Mouse (Mus musculus) kidney, embryonic 15.5 days (tissue): ENCODE results near the gene Tbc1d4. TPM values are rescaled to one million over a fixed set of nuclear protein-coding genes. Genes with fewer than 3 reads are reported as not detected.
A peak's percentile ranks its signal among the peaks of the same experiment; 100 is the strongest.

Experiments
- ATAC-seq: fragments of 200-750 bp; cut with Nextera tagmentation; replicated peaks from 2 replicates; pipeline ENCODE4 v1.8.0; 2017; ENCODE audit warnings: moderate TSS enrichment; ENCODE audit not compliant: low FRiP score
- H3K27ac ChIP-seq: fragments of 300-500 bp; sonication (generic); 2 replicates; pipeline ENCODE4 v1.5.1; 2015; ENCODE audit warnings: mild to moderate bottlenecking, inconsistent platforms
- H3K27me3 ChIP-seq: fragments of 300-500 bp; sonication (generic); 2 replicates; pipeline ENCODE4 v1.6.1; 2015; ENCODE audit warnings: inconsistent platforms
- H3K36me3 ChIP-seq: fragments of 300-500 bp; sonication (generic); 2 replicates; pipeline ENCODE4 v1.6.1; 2015; ENCODE audit warnings: inconsistent platforms
- H3K4me1 ChIP-seq: fragments of 300-500 bp; sonication (generic); 2 replicates; pipeline ENCODE4 v1.6.1; 2015; ENCODE audit warnings: inconsistent platforms
- H3K4me2 ChIP-seq: fragments of 300-500 bp; sonication (generic); 2 replicates; pipeline ENCODE4 v1.6.1; 2015; ENCODE audit warnings: moderate library complexity, mild to moderate bottlenecking, inconsistent platforms
- H3K4me3 ChIP-seq: fragments of 300-500 bp; sonication (generic); replicated peaks from 2 replicates; pipeline ENCODE4 v1.5.1; 2015; ENCODE audit warnings: mild to moderate bottlenecking, inconsistent platforms
- H3K9ac ChIP-seq: fragments of 300-500 bp; sonication (generic); 2 replicates; pipeline ENCODE4 v1.6.1; 2015; ENCODE audit warnings: mild to moderate bottlenecking, inconsistent platforms
- H3K9me3 ChIP-seq: fragments of 300-500 bp; sonication (generic); replicated peaks from 2 replicates; pipeline ENCODE4 v1.6.1; 2016; ENCODE audit warnings: inconsistent platforms
- WGBS: fragments of 180-500 bp; shearing (Covaris S2); methylation state at CpG from one replicate; pipeline ENCODE4 v1.1.7; 2015; ENCODE audit warnings: mixed read lengths; 5-methylcytosine and 5-hydroxymethylcytosine counted together
- polyA plus RNA-seq: library from polyadenylated mRNA; unstranded; fragments of >200 nt; fragmentation: Nextera tagmentation; extraction: Ambion mirVana; gene quantifications from 2 replicates; pipeline ENCODE4 v1.2.1, GENCODE M21; 2015

Tbc1d4 gene
- polyA plus RNA-seq, 1 experiment from 2014 or later = 20.1 TPM

GRCm38 (mm10) chr14:101445205-101445604 lies 163.8 kb downstream of the Tbc1d4 start:
- H3K4me1 ChIP-seq = no peaks in the 10 kb centered on the region
- no peaks in the 10 kb centered on the region for H3K27me3 ChIP-seq
- no peak overlapping the region for H3K9ac ChIP-seq
- ATAC-seq = no peak
- H3K9me3 ChIP-seq = no peaks in the 10 kb centered on the region
- WGBS = 52% methylated on average over 5 of the region's 5 CpGs
- no peak overlapping the region for H3K27ac ChIP-seq
- H3K36me3 ChIP-seq = peaks cover 15% of the 10 kb centered on the region
- H3K4me3 ChIP-seq = no peak overlapping the region
- no peak overlapping the region for H3K4me2 ChIP-seq

- 90% methylated on average over 3 of the region's 3 CpGs for WGBS
- no peak for ATAC-seq
- Histone ChIP-seq H3K4me2 (no peak overlapping the region), H3K4me3 (no peak overlapping the region), H3K36me3 (peaks cover 1% of the 10 kb centered on the region; the same call in 1 of the 2 replicates), H3K27me3 (no peaks in the 10 kb centered on the region), H3K9ac (no peak overlapping the region), H3K9me3 (no peaks in the 10 kb centered on the region), H3K27ac (no peak overlapping the region), H3K4me1 (no peaks in the 10 kb centered on the region)
These were observed 171.1 kb downstream of the Tbc1d4 start for GRCm38 (mm10) chr14:101437925-101438324.

GRCm38 (mm10) chr14:101430536-101430935 lies 178.5 kb downstream of the Tbc1d4 start:
- Histone ChIP-seq H3K9ac (no peak overlapping the region), H3K27ac (no peak overlapping the region), H3K9me3 (no peaks in the 10 kb centered on the region), H3K27me3 (0 out of 2 replicates have a peak, but pooled peaks cover 6% of the 10 kb centered on the region), H3K36me3 (no peaks in the 10 kb centered on the region), H3K4me3 (no peak overlapping the region), H3K4me2 (no peak overlapping the region), H3K4me1 (no peaks in the 10 kb centered on the region)
- 80% methylated on average over 5 of the region's 5 CpGs for WGBS
- ATAC-seq = no peak

DNA sequence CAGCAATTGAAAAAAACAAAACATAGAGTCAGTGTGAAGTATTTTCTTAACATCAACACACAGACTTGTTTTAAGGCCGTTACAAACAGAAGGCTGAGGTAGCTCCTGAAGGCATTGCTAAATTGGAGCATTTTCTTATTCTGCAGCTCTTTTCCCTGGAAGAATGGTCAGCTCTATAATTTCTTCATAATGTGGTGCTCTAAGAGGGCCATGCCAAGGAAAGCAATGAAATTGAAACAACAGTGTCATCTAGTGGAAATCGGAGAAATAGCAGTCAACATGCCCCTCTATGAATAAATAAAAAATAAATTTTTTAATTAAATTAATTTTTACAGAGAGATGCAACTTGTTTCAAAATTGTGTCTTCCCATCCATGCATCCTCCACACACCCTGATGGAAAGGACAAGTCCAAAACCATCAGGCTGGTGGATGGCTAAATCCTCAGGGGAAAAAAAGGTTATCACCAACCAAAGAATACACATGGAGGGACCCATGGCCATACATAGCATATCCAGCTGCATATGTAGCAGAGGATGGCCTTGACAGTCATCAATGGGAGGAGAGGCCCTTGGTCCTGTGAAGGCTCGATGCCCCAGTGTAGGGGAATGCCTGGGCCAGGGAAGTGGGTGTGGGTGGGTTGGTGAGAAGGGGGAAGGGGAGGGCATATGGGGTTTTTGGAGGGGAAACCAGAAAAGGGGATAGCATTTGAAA lies 180.0 kb downstream of the Tbc1d4 start:
- no peaks in the 10 kb centered on the region for H3K36me3 ChIP-seq
- no peaks in the 10 kb centered on the region for H3K4me1 ChIP-seq
- WGBS = 43% methylated on average over 3 of the region's 3 CpGs
- 0 out of 2 replicates have a peak, but pooled peaks cover 6% of the 10 kb centered on the region for H3K27me3 ChIP-seq
- H3K4me3 ChIP-seq = no peak overlapping the region
- no peaks in the 10 kb centered on the region for H3K9me3 ChIP-seq
- ATAC-seq = no peak
- no peak overlapping the region for H3K4me2 ChIP-seq
- H3K27ac ChIP-seq = no peak overlapping the region
- H3K9ac ChIP-seq = no peak overlapping the region

GRCm38 (mm10) chr14:101417679-101418078 lies 191.3 kb downstream of the Tbc1d4 start:
- peak; percentile 67; the same call in 1 of the 2 replicates for ATAC-seq
- 33% methylated on average over 2 of the region's 2 CpGs for WGBS
- no peaks in the 10 kb centered on the region for H3K9me3 ChIP-seq

More at GRCm38 (mm10) chr14:101417679-101418078, 191.3 kb downstream of the Tbc1d4 start:
- Histone ChIP-seq H3K36me3 (no peaks in the 10 kb centered on the region), H3K4me3 (no peak overlapping the region), H3K9ac (no peak overlapping the region), H3K4me2 (no peak overlapping the region), H3K27ac (no peak overlapping the region), H3K4me1 (0 out of 2 replicates have a peak, but pooled peaks cover 2% of the 10 kb centered on the region), H3K27me3 (no peaks in the 10 kb centered on the region)

Other genes starting within 250 kb of the Tbc1d4 start
- 93.3 and 107 TPM in 2 replicates for gene Commd6, start 31.5 kb upstream of the Tbc1d4 start, polyA plus RNA-seq
- 143 and 152 TPM in 2 replicates for gene Uchl3, start 44.8 kb upstream of the Tbc1d4 start, polyA plus RNA-seq
- 3.1 and 3.5 TPM in 2 replicates for gene Gm9922, start 120.6 kb upstream of the Tbc1d4 start, polyA plus RNA-seq
- 12.2 and 16.4 TPM in 2 replicates for gene Lmo7, start 120.8 kb upstream of the Tbc1d4 start, polyA plus RNA-seq